Mouse (Mus musculus): Measurements from ENCODE around the gene Sult1c1.
"Not testable (repeated sequence)": the region's sequence is repeated elsewhere in the genome, so short reads cannot be mapped to it uniquely, and the experiment has no call there.

Sult1c1 gene

GRCm38 (mm10) chr17:53990574-53990973, at the start of gene Sult1c1:
Gene Sult1c1, minus strand, starts transcription at chr17:53990674.
- DNase-seq = no peak

- no peak for DNase-seq
These were observed 23.7 kb upstream of the Sult1c1 start for GRCm38 (mm10) chr17:54014204-54014603.

- DNase-seq = no peak
These were observed 20.7 kb upstream of the Sult1c1 start for GRCm38 (mm10) chr17:54011196-54011595.

GRCm38 (mm10) chr17:54010536-54010935, 20.1 kb upstream of the Sult1c1 start:
- DNase-seq = not testable (repeated sequence)

- DNase-seq = peak in 1 of 2 experiments; percentile 4
These were observed 13.0 kb upstream of the Sult1c1 start for GRCm38 (mm10) chr17:54003522-54003921.

GRCm38 (mm10) chr17:53973606-53974005, 16.9 kb downstream of the Sult1c1 start:
- DNase-seq = no peak

- DNase-seq = no peak
These were observed 48.8 kb downstream of the Sult1c1 start for GRCm38 (mm10) chr17:53941569-53942162.

GRCm38 (mm10) chr17:53940726-53941125, 49.7 kb downstream of the Sult1c1 start:
- DNase-seq = no peak
